Mouse (Mus musculus) urinary bladder, postnatal 10 days (tissue): ENCODE data around the gene Dgki.

Experiments used
- DNase-seq: peaks from one replicate; pipeline ENCODE4 v3.0.0; 2022; ENCODE audit warnings: low spot score

Dgki gene

GRCm38 (mm10) chr6:37240140-37240539 lies 59.8 kb downstream of the Dgki start:
- no peak for DNase-seq

GRCm38 (mm10) chr6:37236893-37237292 lies 63.1 kb downstream of the Dgki start:
- DNase-seq = no peak

GRCm38 (mm10) chr6:37231148-37231547 lies 68.8 kb downstream of the Dgki start:
- no peak for DNase-seq

GRCm38 (mm10) chr6:37222947-37223510 lies 77.0 kb downstream of the Dgki start:
- no peak for DNase-seq

GRCm38 (mm10) chr6:37222016-37222415 lies 78.0 kb downstream of the Dgki start:
- no peak for DNase-seq

- no peak for DNase-seq
These were observed 80.9 kb downstream of the Dgki start for GRCm38 (mm10) chr6:37219110-37219509.

GRCm38 (mm10) chr6:37216342-37216763 lies 83.6 kb downstream of the Dgki start:
- no peak for DNase-seq

GRCm38 (mm10) chr6:37215655-37216054 lies 84.3 kb downstream of the Dgki start:
- no peak for DNase-seq

- DNase-seq = no peak
These were observed 87.1 kb downstream of the Dgki start for GRCm38 (mm10) chr6:37212930-37213329.

GRCm38 (mm10) chr6:37211545-37212247 lies 88.3 kb downstream of the Dgki start:
- DNase-seq = no peak

GRCm38 (mm10) chr6:37202901-37203300 lies 97.1 kb downstream of the Dgki start:
- DNase-seq = no peak

- no peak for DNase-seq
These were observed 99.1 kb downstream of the Dgki start for GRCm38 (mm10) chr6:37200840-37201239.

- no peak for DNase-seq
These were observed 100.5 kb downstream of the Dgki start for GRCm38 (mm10) chr6:37199502-37199901.

- DNase-seq = no peak
These were observed 102.2 kb downstream of the Dgki start for GRCm38 (mm10) chr6:37197745-37198144.

- no peak for DNase-seq
These were observed 103.1 kb downstream of the Dgki start for GRCm38 (mm10) chr6:37196870-37197269.

- DNase-seq = no peak
These were observed 104.2 kb downstream of the Dgki start for GRCm38 (mm10) chr6:37195766-37196165.

- no peak for DNase-seq
These were observed 118.0 kb downstream of the Dgki start for GRCm38 (mm10) chr6:37181961-37182360.

GRCm38 (mm10) chr6:37171149-37171832 lies 128.7 kb downstream of the Dgki start:
- no peak for DNase-seq

GRCm38 (mm10) chr6:37158880-37159279 lies 141.1 kb downstream of the Dgki start:
- no peak for DNase-seq

GRCm38 (mm10) chr6:37154051-37154450 lies 145.9 kb downstream of the Dgki start:
- no peak for DNase-seq

GRCm38 (mm10) chr6:37150483-37150882 lies 149.5 kb downstream of the Dgki start:
- DNase-seq = no peak

GRCm38 (mm10) chr6:37150038-37150437 lies 149.9 kb downstream of the Dgki start:
- DNase-seq = no peak

- no peak for DNase-seq
These were observed 150.8 kb downstream of the Dgki start for GRCm38 (mm10) chr6:37149196-37149595.
